Mouse (Mus musculus) stomach, embryonic 16.5 days (tissue): Measurements from ENCODE around the gene Slc2a9. TPM values are rescaled to one million over a fixed set of nuclear protein-coding genes. Genes with fewer than 3 reads are reported as not detected.

ENCODE experiments used
- ATAC-seq: fragments of 200-750 bp; cut with Nextera tagmentation; 2 replicates; pipeline ENCODE4 v1.8.0; 2017; ENCODE audit warnings: moderate number of reproducible peaks, moderate TSS enrichment; ENCODE audit not compliant: insufficient read depth, low FRiP score
- H3K27ac ChIP-seq: fragments of 300-500 bp; sonication (generic); 2 replicates; pipeline ENCODE4 v1.5.1; 2014; ENCODE audit warnings: low read length
- H3K27me3 ChIP-seq: fragments of 300-500 bp; sonication (generic); 2 replicates; pipeline ENCODE4 v1.6.1; 2014; ENCODE audit warnings: low read length, control low read depth, mixed read lengths; ENCODE audit not compliant: control insufficient read depth, insufficient read depth
- H3K36me3 ChIP-seq: fragments of 300-500 bp; sonication (generic); 2 replicates; pipeline ENCODE4 v1.6.1; 2014; ENCODE audit warnings: low read length; ENCODE audit not compliant: control insufficient read depth, insufficient read depth
- H3K4me1 ChIP-seq: fragments of 300-500 bp; sonication (generic); 2 replicates; pipeline ENCODE4 v1.6.1; 2014; ENCODE audit warnings: low read length, control low read depth, mixed read lengths; ENCODE audit not compliant: control insufficient read depth, insufficient read depth
- H3K4me2 ChIP-seq: fragments of 300-500 bp; sonication (generic); 2 replicates; pipeline ENCODE4 v1.6.1; 2014; ENCODE audit warnings: low read depth, low read length, mixed read lengths
- H3K4me3 ChIP-seq: fragments of 300-500 bp; sonication (generic); replicated peaks from 2 replicates; pipeline ENCODE4 v1.5.1; 2014; ENCODE audit warnings: mild to moderate bottlenecking, low read length
- H3K9ac ChIP-seq: fragments of 300-500 bp; sonication (generic); 2 replicates; pipeline ENCODE4 v1.6.1; 2014; ENCODE audit warnings: low read length
- H3K9me3 ChIP-seq: fragments of 300-500 bp; sonication (generic); replicated peaks from 2 replicates; pipeline ENCODE4 v1.6.1; 2016; ENCODE audit warnings: low read length, control low read depth; ENCODE audit not compliant: control insufficient read depth
- WGBS: fragments of 180-500 bp; shearing (Covaris S2); extraction: QIAGEN DNeasy Blood & Tissue Kit; methylation state at CpG from one replicate; pipeline ENCODE4 v1.1.7; 2014; 5-methylcytosine and 5-hydroxymethylcytosine counted together
- polyA plus RNA-seq: library from polyadenylated mRNA; unstranded; fragments of >200 nt; fragmentation: Nextera tagmentation; extraction: Ambion mirVana; gene quantifications from 2 replicates; pipeline ENCODE4 v1.2.1, GENCODE M21; 2015

Gene Slc2a9
- 0.77 and 1.4 TPM in 2 replicates for polyA plus RNA-seq

DNA sequence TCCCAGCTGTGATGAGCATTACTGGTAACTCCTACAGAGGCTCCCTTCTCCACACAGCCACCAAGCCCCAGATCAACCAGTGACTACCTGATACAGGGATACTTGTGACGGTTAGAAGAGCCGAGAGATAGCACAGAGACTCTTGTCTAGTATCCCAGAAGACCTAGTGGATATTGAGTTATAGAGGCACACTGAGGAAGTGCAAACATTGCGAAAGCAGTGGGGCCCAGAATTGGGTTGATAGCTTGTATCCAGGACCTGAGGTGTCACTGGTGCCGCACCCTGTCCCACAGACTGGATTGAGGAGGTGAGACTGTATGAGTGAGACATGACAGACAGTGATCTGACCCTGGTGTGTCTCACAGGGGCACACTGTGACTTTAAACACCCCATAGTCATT lies at the start of gene Slc2a9:
Gene Slc2a9 (minus strand): TSS at position 152 of the 400 bp plus-strand sequence.
- H3K9me3 ChIP-seq: no peaks in the 10 kb centered on the region
- no peaks in the 10 kb centered on the region; the same call in 1 of the 2 replicates for H3K4me1 ChIP-seq
- no peaks in the 10 kb centered on the region for H3K27me3 ChIP-seq
- H3K36me3 ChIP-seq: no peaks in the 10 kb centered on the region
- H3K4me2 ChIP-seq: no peak within 1 kb of the TSS
- H3K4me3 ChIP-seq: no peak within 1 kb of the TSS
- WGBS: 80% methylated on average over 4 of the region's 4 CpGs
- no peak for ATAC-seq
- no peak within 1 kb of the TSS for H3K9ac ChIP-seq
- H3K27ac ChIP-seq: no peak within 1 kb of the TSS

- WGBS: 52% methylated on average over 3 of the region's 3 CpGs
- peaks cover 19% of the 10 kb centered on the region for H3K36me3 ChIP-seq
These were observed 49.7 kb upstream of the Slc2a9 start for GRCm38 (mm10) chr5:38552615-38553014.

DNA sequence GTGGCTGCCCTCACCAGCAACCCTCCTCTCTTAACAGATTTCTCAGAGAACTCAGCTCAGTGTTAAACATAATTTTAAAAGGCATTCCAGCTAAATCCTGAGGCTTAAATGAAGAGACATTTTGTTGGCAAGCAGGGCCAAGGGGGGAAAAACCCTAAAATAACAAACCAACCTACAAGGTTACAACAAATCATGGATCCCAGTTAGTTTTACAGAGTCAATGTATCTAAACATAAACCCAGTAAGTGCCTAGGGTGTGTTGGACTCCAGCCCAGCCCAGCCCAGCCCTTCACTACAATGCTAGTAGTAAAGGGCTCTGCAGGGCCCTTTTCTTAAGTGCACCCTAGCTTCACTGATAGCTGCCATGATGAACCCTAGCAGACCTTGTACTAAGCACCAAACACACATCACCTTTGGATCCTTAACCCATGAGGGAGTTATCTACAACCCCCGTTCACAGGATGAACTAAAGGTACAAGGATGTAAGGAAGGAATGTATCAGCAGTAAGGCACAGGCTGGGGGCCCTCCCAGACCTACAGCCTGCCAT lies 47.4 kb upstream of the Slc2a9 start:
- Histone ChIP-seq H3K36me3 (peaks cover 26% of the 10 kb centered on the region; the same call in 1 of the 2 replicates), H3K27me3 (no peaks in the 10 kb centered on the region), H3K4me1 (peaks cover 41% of the 10 kb centered on the region), H3K27ac (peak overlapping the region; percentile 86), H3K9me3 (no peaks in the 10 kb centered on the region), H3K4me2 (no peak overlapping the region; the same call in 1 of the 2 replicates), H3K4me3 (no peak overlapping the region), H3K9ac (0 out of 2 replicates have a peak overlapping the region, but pooled peaks have one; percentile 20)
- WGBS: 62% methylated on average over 1 of the region's 1 CpGs
- ATAC-seq: peak; percentile 47; the same call in 1 of the 2 replicates

More at GRCm38 (mm10) chr5:38552615-38553014, 49.7 kb upstream of the Slc2a9 start:
- Histone ChIP-seq H3K9me3 (no peaks in the 10 kb centered on the region), H3K9ac (no peak overlapping the region), H3K4me3 (no peak overlapping the region), H3K27me3 (no peaks in the 10 kb centered on the region), H3K4me2 (no peak overlapping the region), H3K4me1 (peaks cover 44% of the 10 kb centered on the region), H3K27ac (no peak overlapping the region)
- ATAC-seq: no peak

DNA sequence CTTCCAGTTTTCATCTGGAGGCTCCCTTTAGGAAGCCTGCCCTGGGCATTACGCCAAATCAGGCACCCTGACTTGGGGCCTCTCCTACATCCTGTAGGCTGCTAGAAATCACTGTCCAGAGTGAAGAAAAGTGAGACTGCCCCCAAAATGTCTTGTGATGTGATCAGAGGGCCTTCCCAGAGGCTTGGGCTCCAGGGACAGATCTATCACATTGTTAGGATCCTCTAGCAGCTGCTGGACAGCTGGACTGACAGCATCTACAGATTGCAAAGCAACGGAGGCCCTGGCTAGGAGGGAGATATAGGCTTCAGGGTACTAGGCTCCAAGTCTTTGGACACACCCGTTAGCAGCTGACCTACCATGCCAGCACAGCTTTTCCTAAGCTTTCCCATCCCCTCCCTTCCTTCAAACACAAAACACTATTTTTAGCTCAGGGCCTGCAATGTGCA lies 46.5 kb upstream of the Slc2a9 start:
- WGBS: 31% methylated on average over 3 of the region's 3 CpGs
- Histone ChIP-seq H3K9ac (peak overlapping the region; percentile 19; the same call in 1 of the 2 replicates), H3K9me3 (no peaks in the 10 kb centered on the region), H3K27me3 (no peaks in the 10 kb centered on the region), H3K36me3 (peaks cover 23% of the 10 kb centered on the region; the same call in 1 of the 2 replicates), H3K4me1 (peaks cover 35% of the 10 kb centered on the region), H3K4me3 (no peak overlapping the region), H3K27ac (peak overlapping the region; percentile 86), H3K4me2 (peak overlapping the region; percentile 31; the same call in 1 of the 2 replicates)
- ATAC-seq: peak; percentile 70; the same call in 1 of the 2 replicates

DNA sequence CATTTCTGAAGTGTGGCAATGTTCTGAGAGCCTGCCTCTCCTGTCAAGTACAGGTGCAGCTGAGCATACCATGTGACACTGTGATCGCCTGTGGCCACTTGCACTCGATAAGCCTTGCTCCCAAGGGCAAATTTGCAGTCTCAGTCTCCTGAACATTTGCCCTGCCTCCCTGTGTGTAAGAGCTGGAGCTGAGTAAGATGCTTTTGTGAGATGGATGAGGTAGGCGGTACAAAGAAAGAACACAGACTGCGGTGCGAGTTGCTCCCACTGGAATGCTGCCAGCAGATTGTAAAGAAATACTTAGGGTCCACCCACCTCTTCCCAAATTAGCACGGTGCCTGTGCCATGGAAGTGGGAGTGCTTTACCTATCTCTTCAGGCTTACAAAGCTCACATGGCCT lies 44.4 kb upstream of the Slc2a9 start:
- 0 out of 2 replicates have a peak, but pooled peaks have one; percentile 6 for ATAC-seq
- Histone ChIP-seq H3K4me1 (peaks cover 29% of the 10 kb centered on the region), H3K4me2 (no peak overlapping the region), H3K27ac (no peak overlapping the region), H3K9me3 (no peaks in the 10 kb centered on the region), H3K4me3 (no peak overlapping the region), H3K9ac (no peak overlapping the region), H3K36me3 (peaks cover 34% of the 10 kb centered on the region; the same call in 1 of the 2 replicates), H3K27me3 (no peaks in the 10 kb centered on the region)
- WGBS: 46% methylated on average over 6 of the region's 6 CpGs

GRCm38 (mm10) chr5:38544423-38545415 lies 41.8 kb upstream of the Slc2a9 start:
- Histone ChIP-seq H3K4me1 (peaks cover 11% of the 10 kb centered on the region), H3K27ac (no peak overlapping the region), H3K27me3 (no peaks in the 10 kb centered on the region), H3K36me3 (peaks cover 40% of the 10 kb centered on the region; the same call in 1 of the 2 replicates), H3K4me2 (no peak overlapping the region), H3K4me3 (no peak overlapping the region), H3K9ac (no peak overlapping the region), H3K9me3 (no peaks in the 10 kb centered on the region)
- WGBS: 72% methylated on average over 5 of the region's 5 CpGs
- no peak for ATAC-seq

- Histone ChIP-seq H3K4me2 (no peak overlapping the region), H3K4me1 (peaks cover under 1% of the 10 kb centered on the region), H3K4me3 (no peak overlapping the region), H3K27me3 (no peaks in the 10 kb centered on the region), H3K27ac (no peak overlapping the region), H3K36me3 (peaks cover 47% of the 10 kb centered on the region; the same call in 1 of the 2 replicates), H3K9me3 (no peaks in the 10 kb centered on the region), H3K9ac (no peak overlapping the region)
- ATAC-seq: no peak
- 85% methylated on average over 4 of the region's 4 CpGs for WGBS
These were observed 40.7 kb upstream of the Slc2a9 start for GRCm38 (mm10) chr5:38543496-38544217.

GRCm38 (mm10) chr5:38541728-38542127 lies 38.8 kb upstream of the Slc2a9 start:
- Histone ChIP-seq H3K9me3 (no peaks in the 10 kb centered on the region), H3K27ac (no peak overlapping the region), H3K4me3 (no peak overlapping the region), H3K36me3 (peaks cover 45% of the 10 kb centered on the region), H3K4me1 (no peaks in the 10 kb centered on the region), H3K9ac (no peak overlapping the region), H3K4me2 (no peak overlapping the region), H3K27me3 (no peaks in the 10 kb centered on the region)
- WGBS: 87% methylated on average over 3 of the region's 3 CpGs
- no peak for ATAC-seq
